Mouse (Mus musculus): ENCODE results near the gene Rbms3. TPM values are rescaled to one million over a fixed set of nuclear protein-coding genes. Genes with fewer than 3 reads are reported as not detected.

Rbms3 gene
- polyA plus RNA-seq, 1 experiment from 2014 or later = 80.5 TPM

DNA sequence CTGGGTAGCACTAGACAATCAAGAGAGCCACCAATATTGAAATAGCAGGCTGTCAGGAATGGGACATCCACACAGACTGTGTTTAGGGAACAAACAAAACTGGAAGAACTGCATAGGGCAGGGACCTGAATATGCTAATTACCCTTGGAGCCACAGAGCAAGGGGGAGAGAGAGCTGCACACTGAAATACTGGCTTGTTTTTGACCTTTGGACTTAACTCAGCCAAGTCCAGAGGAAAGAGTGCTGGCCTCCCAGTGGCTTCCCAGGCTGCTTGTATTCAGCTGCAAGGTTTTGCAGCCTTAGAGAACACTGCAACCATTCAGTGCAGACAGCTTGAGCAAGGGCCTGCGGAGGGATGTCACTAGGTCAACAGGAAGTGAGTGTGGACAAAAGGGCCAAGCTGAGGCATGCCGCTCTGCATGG lies 611.0 kb downstream of the Rbms3 start:
- Histone ChIP-seq H3K27me3 (no peaks in the 10 kb centered on the region), H3K4me3 (no peak overlapping the region), H3K4me1 (replicated peaks) (peaks cover 13% of the 10 kb centered on the region), H3K9me3 (no peaks in the 10 kb centered on the region), H3K4me2 (no peak overlapping the region), H3K9ac (no peak overlapping the region), H3K36me3 (no peaks in the 10 kb centered on the region), H3K27ac (replicated peaks) (peak overlapping the region; percentile 41)
- ATAC-seq (ENCODE audit: low FRiP score, low read depth) = peak; percentile 61
- WGBS = 15% methylated on average over 2 of the region's 2 CpGs

- Histone ChIP-seq H3K4me2 (no peak overlapping the region), H3K9ac (no peak overlapping the region), H3K27me3 (no peaks in the 10 kb centered on the region), H3K36me3 (no peaks in the 10 kb centered on the region), H3K4me3 (no peak overlapping the region), H3K9me3 (no peaks in the 10 kb centered on the region), H3K4me1 (replicated peaks) (peaks cover 13% of the 10 kb centered on the region), H3K27ac (replicated peaks) (peak overlapping the region; percentile 41)
- ATAC-seq (ENCODE audit: low FRiP score, low read depth) = 0 out of 2 replicates have a peak, but pooled peaks have one; percentile 23
- WGBS = 40% methylated on average over 12 of the region's 12 CpGs
Observed at GRCm38 (mm10) chr9:117018301-117018700, 611.4 kb downstream of the Rbms3 start.

- Histone ChIP-seq H3K27ac (replicated peaks) (no peak overlapping the region), H3K27me3 (no peaks in the 10 kb centered on the region), H3K4me2 (no peak overlapping the region), H3K9me3 (no peaks in the 10 kb centered on the region), H3K9ac (no peak overlapping the region), H3K4me1 (replicated peaks) (peaks cover 13% of the 10 kb centered on the region), H3K36me3 (no peaks in the 10 kb centered on the region), H3K4me3 (no peak overlapping the region)
- 86% methylated on average over 9 of the region's 9 CpGs for WGBS
- no peak for ATAC-seq (ENCODE audit: low FRiP score, low read depth)
Observed at GRCm38 (mm10) chr9:117016605-117017319, 613.0 kb downstream of the Rbms3 start.

- H3K4me1 ChIP-seq (replicated peaks) = peaks cover 5% of the 10 kb centered on the region
- no peaks in the 10 kb centered on the region for H3K27me3 ChIP-seq
- no peak overlapping the region for H3K27ac ChIP-seq (replicated peaks)
- no peaks in the 10 kb centered on the region for H3K9me3 ChIP-seq
- no peak overlapping the region for H3K4me3 ChIP-seq
- H3K9ac ChIP-seq = no peak overlapping the region
- no peak for ATAC-seq (ENCODE audit: low FRiP score, low read depth)
- no peaks in the 10 kb centered on the region for H3K36me3 ChIP-seq
- no peak overlapping the region for H3K4me2 ChIP-seq
- WGBS = 87% methylated on average over 3 of the region's 3 CpGs
Observed at GRCm38 (mm10) chr9:117013386-117013785, 616.3 kb downstream of the Rbms3 start.

GRCm38 (mm10) chr9:117010801-117011200 lies 618.9 kb downstream of the Rbms3 start:
- Histone ChIP-seq H3K9me3 (no peaks in the 10 kb centered on the region), H3K27me3 (no peaks in the 10 kb centered on the region), H3K27ac (replicated peaks) (no peak overlapping the region), H3K36me3 (no peaks in the 10 kb centered on the region), H3K4me3 (no peak overlapping the region), H3K4me2 (no peak overlapping the region), H3K4me1 (replicated peaks) (no peaks in the 10 kb centered on the region), H3K9ac (no peak overlapping the region)
- ATAC-seq (ENCODE audit: low FRiP score, low read depth) = no peak
- 85% methylated on average over 3 of the region's 3 CpGs for WGBS

GRCm38 (mm10) chr9:117008194-117008593 lies 621.5 kb downstream of the Rbms3 start:
- H3K4me2 ChIP-seq = no peak overlapping the region
- no peaks in the 10 kb centered on the region for H3K36me3 ChIP-seq
- WGBS = 82% methylated on average over 1 of the region's 1 CpGs
- no peaks in the 10 kb centered on the region for H3K4me1 ChIP-seq (replicated peaks)
- no peak for ATAC-seq (ENCODE audit: low FRiP score, low read depth)
- H3K27me3 ChIP-seq = no peaks in the 10 kb centered on the region
- no peak overlapping the region for H3K4me3 ChIP-seq
- no peak overlapping the region for H3K27ac ChIP-seq (replicated peaks)
- no peaks in the 10 kb centered on the region for H3K9me3 ChIP-seq
- H3K9ac ChIP-seq = no peak overlapping the region

- no peaks in the 10 kb centered on the region for H3K36me3 ChIP-seq
- no peak overlapping the region for H3K27ac ChIP-seq (replicated peaks)
- no peaks in the 10 kb centered on the region for H3K27me3 ChIP-seq
- H3K4me2 ChIP-seq = no peak overlapping the region
- no peaks in the 10 kb centered on the region for H3K9me3 ChIP-seq
- no peaks in the 10 kb centered on the region for H3K4me1 ChIP-seq (replicated peaks)
- ATAC-seq (ENCODE audit: low FRiP score, low read depth) = no peak
- H3K4me3 ChIP-seq = no peak overlapping the region
- WGBS = 87% methylated on average over 2 of the region's 2 CpGs
- no peak overlapping the region for H3K9ac ChIP-seq
Observed at GRCm38 (mm10) chr9:117002083-117002482, 627.6 kb downstream of the Rbms3 start.

GRCm38 (mm10) chr9:116999186-116999585 lies 630.5 kb downstream of the Rbms3 start:
- no peaks in the 10 kb centered on the region for H3K27me3 ChIP-seq
- no peak overlapping the region for H3K4me2 ChIP-seq
- H3K9ac ChIP-seq = no peak overlapping the region
- WGBS = 80% methylated on average over 6 of the region's 6 CpGs
- H3K27ac ChIP-seq (replicated peaks) = no peak overlapping the region
- H3K9me3 ChIP-seq = no peaks in the 10 kb centered on the region
- H3K4me1 ChIP-seq (replicated peaks) = no peaks in the 10 kb centered on the region
- no peak for ATAC-seq (ENCODE audit: low FRiP score, low read depth)
- H3K4me3 ChIP-seq = no peak overlapping the region
- no peaks in the 10 kb centered on the region for H3K36me3 ChIP-seq

- Histone ChIP-seq H3K27ac (replicated peaks) (no peak overlapping the region), H3K9me3 (peaks cover 5% of the 10 kb centered on the region; the same call in 1 of the 2 replicates), H3K27me3 (no peaks in the 10 kb centered on the region), H3K4me2 (no peak overlapping the region), H3K36me3 (no peaks in the 10 kb centered on the region), H3K9ac (no peak overlapping the region), H3K4me3 (no peak overlapping the region), H3K4me1 (replicated peaks) (no peaks in the 10 kb centered on the region)
- no peak for ATAC-seq (ENCODE audit: low FRiP score, low read depth)
- WGBS = 76% methylated on average over 6 of the region's 6 CpGs
Observed at GRCm38 (mm10) chr9:116990321-116990720, 639.4 kb downstream of the Rbms3 start.

DNA sequence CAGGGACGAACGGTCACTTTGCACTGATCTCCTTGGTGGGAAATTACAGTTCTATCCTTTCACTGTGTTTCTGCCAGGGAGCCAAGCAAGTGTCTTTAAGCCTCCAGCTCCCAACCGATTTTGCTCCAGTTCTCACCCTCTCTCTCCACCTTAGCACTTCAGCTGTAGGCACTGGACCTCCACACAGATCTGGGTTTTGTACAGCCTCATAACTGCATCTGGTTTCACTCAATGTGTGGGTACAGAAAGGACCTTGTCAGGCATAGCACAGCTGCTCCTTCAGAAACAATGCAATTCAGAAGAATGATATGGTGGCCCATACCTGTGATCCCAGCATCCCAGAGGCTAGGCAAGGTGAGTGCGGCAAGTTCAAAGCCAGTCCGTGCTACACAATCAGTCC lies 648.9 kb downstream of the Rbms3 start:
- no peak overlapping the region for H3K9ac ChIP-seq
- no peaks in the 10 kb centered on the region for H3K9me3 ChIP-seq
- H3K4me2 ChIP-seq = no peak overlapping the region
- no peaks in the 10 kb centered on the region for H3K4me1 ChIP-seq (replicated peaks)
- no peak overlapping the region for H3K4me3 ChIP-seq
- H3K36me3 ChIP-seq = no peaks in the 10 kb centered on the region
- peak overlapping the region; percentile 36; the same call in 1 of the 2 replicates for H3K27ac ChIP-seq (replicated peaks)
- WGBS = 82% methylated on average over 5 of the region's 5 CpGs
- ATAC-seq (ENCODE audit: low FRiP score, low read depth) = no peak
- no peaks in the 10 kb centered on the region for H3K27me3 ChIP-seq

GRCm38 (mm10) chr9:116977428-116977827 lies 652.3 kb downstream of the Rbms3 start:
- no peaks in the 10 kb centered on the region for H3K4me1 ChIP-seq (replicated peaks)
- no peaks in the 10 kb centered on the region for H3K27me3 ChIP-seq
- no peak overlapping the region for H3K27ac ChIP-seq (replicated peaks)
- no peaks in the 10 kb centered on the region for H3K9me3 ChIP-seq
- no peak overlapping the region for H3K4me2 ChIP-seq
- no peak for ATAC-seq (ENCODE audit: low FRiP score, low read depth)
- no peak overlapping the region for H3K4me3 ChIP-seq
- 90% methylated on average over 6 of the region's 6 CpGs for WGBS
- no peak overlapping the region for H3K9ac ChIP-seq
- no peaks in the 10 kb centered on the region for H3K36me3 ChIP-seq

DNA sequence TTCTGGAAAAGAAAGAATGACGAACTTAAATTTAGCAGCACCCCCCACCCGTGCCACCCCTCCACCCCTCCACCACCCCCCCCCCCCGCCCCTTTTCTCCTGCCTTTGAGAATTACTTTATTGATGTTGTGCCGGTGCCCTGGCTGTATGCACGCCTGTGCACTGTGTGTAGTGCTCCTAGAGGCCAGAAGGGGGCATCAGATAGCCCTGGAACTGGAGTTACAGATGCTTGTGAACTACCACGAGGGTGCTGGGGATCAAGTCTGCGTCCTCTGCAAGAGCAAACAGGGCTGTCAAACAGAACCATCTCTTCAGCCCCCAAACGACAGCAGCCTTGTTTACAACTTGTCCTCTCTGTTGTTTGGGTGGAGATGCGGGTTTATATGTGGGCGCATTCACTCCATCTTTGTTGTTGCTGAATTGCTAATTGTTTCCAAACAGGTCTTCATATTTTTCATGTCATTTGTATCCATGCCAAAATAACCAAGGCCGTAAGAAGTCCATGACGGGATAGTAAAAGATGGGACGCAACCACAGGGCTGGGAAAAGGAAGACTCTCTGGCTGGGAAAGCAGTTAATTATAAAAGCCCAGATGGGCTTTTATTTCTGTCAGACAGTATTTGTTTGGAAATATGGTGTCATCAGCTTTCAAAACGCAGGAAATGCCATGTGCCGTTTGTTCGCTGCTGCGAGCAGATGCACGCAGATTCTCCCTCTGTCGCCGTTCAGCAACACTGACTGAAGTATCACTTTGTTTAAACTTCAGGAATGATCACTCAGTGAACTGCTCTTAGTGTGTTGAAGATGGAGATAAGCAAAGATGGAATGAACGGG lies 652.9 kb downstream of the Rbms3 start:
- H3K9me3 ChIP-seq = no peaks in the 10 kb centered on the region
- no peaks in the 10 kb centered on the region for H3K36me3 ChIP-seq
- no peak overlapping the region for H3K9ac ChIP-seq
- H3K27ac ChIP-seq (replicated peaks) = no peak overlapping the region
- H3K27me3 ChIP-seq = no peaks in the 10 kb centered on the region
- ATAC-seq (ENCODE audit: low FRiP score, low read depth) = no peak
- no peak overlapping the region for H3K4me2 ChIP-seq
- 84% methylated on average over 21 of the region's 21 CpGs for WGBS
- H3K4me3 ChIP-seq = no peak overlapping the region
- H3K4me1 ChIP-seq (replicated peaks) = no peaks in the 10 kb centered on the region
